8 mouse cellular contexts compared by ENCODE assay signal in genomic region chr16:44173155-44173941, GRCm38 (mm10). TPM values are rescaled to one million over a fixed set of nuclear protein-coding genes. Genes with fewer than 3 reads are reported as not detected.
DNase-seq lines count a peak whose midpoint lies in the region; ATAC-seq lines count a peak whose summit lies in the region.

Gene Usf3, plus strand, starts transcription at chr16:44173246.

- H3K27me3 ChIP-seq in hindbrain, embryonic 10.5 days (ENCODE audit: insufficient read depth, poor library complexity, severe bottlenecking): no peaks in the 10 kb centered on the region
- H3K27me3 ChIP-seq in lung, embryonic 16.5 days (ENCODE audit: control insufficient read depth, insufficient read depth, low read depth, low read length): no peaks in the 10 kb centered on the region

- peaks cover 2% of the 10 kb centered on the region; the same call in 1 of the 2 replicates for H3K36me3 ChIP-seq in hindbrain, embryonic 10.5 days
- H3K36me3 ChIP-seq in lung, embryonic 16.5 days (ENCODE audit: control insufficient read depth, insufficient read depth, low read length): no peaks in the 10 kb centered on the region

- H3K27ac ChIP-seq in hindbrain, embryonic 10.5 days: peak within 1 kb of the TSS; percentile 97
- H3K27ac ChIP-seq in lung, embryonic 16.5 days (ENCODE audit: low read length): peak within 1 kb of the TSS; percentile 97

- H3K9me3 ChIP-seq in hindbrain, embryonic 10.5 days: no peaks in the 10 kb centered on the region
- no peaks in the 10 kb centered on the region for H3K9me3 ChIP-seq in lung, embryonic 16.5 days (ENCODE audit: control insufficient read depth, low read length)

- H3K9ac ChIP-seq in lung, embryonic 16.5 days (ENCODE audit: low read length): peak within 1 kb of the TSS; percentile 95

- H3K4me1 ChIP-seq in hindbrain, embryonic 10.5 days (replicated peaks): peaks cover 22% of the 10 kb centered on the region
- H3K4me1 ChIP-seq in lung, embryonic 16.5 days (replicated peaks; ENCODE audit: control insufficient read depth, insufficient read depth, low read length): peaks cover 15% of the 10 kb centered on the region

- peak; percentile 66 for DNase-seq in Muller cell, postnatal 12 days (ENCODE audit: inconsistent ontology term)
- peak; percentile 57 to 75 for DNase-seq in cerebellum, adult 18-20 months
- DNase-seq in frontal cortex, postnatal 10 days (ENCODE audit: low spot score in 2 of 2): peak; percentile 40 to 59
- DNase-seq in hindbrain, embryonic 10.5 days (ENCODE audit: low spot score): no peak
- peak; percentile 60 to 68 for DNase-seq in layer of hippocampus, postnatal 10 days (ENCODE audit: low spot score in 2 of 2)
- DNase-seq in ovary, postnatal 10 days (ENCODE audit: low spot score): peak; percentile 45
- DNase-seq in thymus, postnatal 25 days: peak; percentile 73

- ATAC-seq in lung, embryonic 16.5 days (ENCODE audit: low read depth): peak; percentile 72

- H3K4me2 ChIP-seq in lung, embryonic 16.5 days (ENCODE audit: low read depth, low read length): peak within 1 kb of the TSS; percentile 70

- H3K4me3 ChIP-seq in hindbrain, embryonic 10.5 days: peak within 1 kb of the TSS; percentile 86
- H3K4me3 ChIP-seq in lung, embryonic 16.5 days (ENCODE audit: low read length): peak within 1 kb of the TSS; percentile 68

- WGBS in hindbrain, embryonic 10.5 days: under 1% methylated on average over 58 of the region's 77 CpGs
- under 1% methylated on average over 35 of the region's 77 CpGs for WGBS in lung, embryonic 16.5 days

RNA-seq across cellular contexts. Expression of gene Usf3, which starts in this region (rescaled TPM):
- 2.4 and 2.6 TPM in 2 replicates for polyA plus RNA-seq in hindbrain, embryonic 10.5 days (2016; fragmentation: Nextera tagmentation; extraction: Ambion mirVana)
- total RNA-seq in layer of hippocampus, postnatal 10 days (2021): 10 to 100 TPM; 33.2 to 35.1 TPM
- polyA plus RNA-seq in lung, embryonic 16.5 days (2015; fragmentation: Nextera tagmentation; extraction: Ambion mirVana): 2.8 and 3.2 TPM in 2 replicates
